Comparison of ENCODE assay signal across 21 mouse cellular contexts in genomic region chr1:91373414-91373835, GRCm38 (mm10). TPM values are rescaled to one million over a fixed set of nuclear protein-coding genes. Genes with fewer than 3 reads are reported as not detected.
A peak's percentile ranks its signal among the peaks of the same experiment; 100 is the strongest.
DNase-seq lines count a peak whose midpoint lies in the region; ATAC-seq lines count a peak whose summit lies in the region.
"Had no signal": no experiment of that assay in that cellular context is flagged by ENCODE, and none has a peak within 500 bp of the region (broad histone marks: within the 10 kb centered on the region; RNA-seq: fewer than 3 reads in every experiment).

No protein-coding gene starts in this region.

- H3K9me3 ChIP-seq in heart, embryonic 10.5 days, result no peaks in the 10 kb centered on the region
- no peaks in the 10 kb centered on the region for H3K9me3 ChIP-seq in liver, embryonic 13.5 days (replicated peaks)
- no peaks in the 10 kb centered on the region for H3K9me3 ChIP-seq in heart, embryonic 11.5 days (replicated peaks; ENCODE audit: control insufficient read depth, low read length)
- H3K9me3 ChIP-seq: hindbrain, embryonic 12.5 days; kidney, embryonic 15.5 days; limb, embryonic 15.5 days had no signal

- WGBS in heart, embryonic 10.5 days, result 87% methylated on average over 6 of the region's 6 CpGs
- 30% methylated on average over 6 of the region's 6 CpGs for WGBS in liver, embryonic 13.5 days (ENCODE audit: insufficient replicate concordance)
- 81% methylated on average over 6 of the region's 6 CpGs for WGBS in heart, embryonic 11.5 days (ENCODE audit: insufficient replicate concordance)

- peak overlapping the region; percentile 44 for H3K4me2 ChIP-seq in liver, embryonic 13.5 days
- no peak overlapping the region for H3K4me2 ChIP-seq in heart, embryonic 11.5 days
- H3K4me2 ChIP-seq: hindbrain, embryonic 12.5 days; kidney, embryonic 15.5 days; limb, embryonic 15.5 days; midbrain, embryonic 11.5 days had no signal

- no peak overlapping the region for H3K4me3 ChIP-seq in heart, embryonic 10.5 days
- H3K4me3 ChIP-seq in liver, embryonic 13.5 days (replicated peaks), result no peak overlapping the region; the same call in 1 of the 2 replicates
- no peak overlapping the region for H3K4me3 ChIP-seq in heart, embryonic 11.5 days (ENCODE audit: low read depth, low read length)
- H3K4me3 ChIP-seq: erythroblast, embryonic 14.5 days; heart, adult 2 months; hindbrain, embryonic 12.5 days; kidney, embryonic 15.5 days; limb, embryonic 15.5 days had no signal

- no peak overlapping the region for H3K27ac ChIP-seq in heart, embryonic 10.5 days
- H3K27ac ChIP-seq in liver, embryonic 13.5 days, result peak overlapping the region; percentile 86
- H3K27ac ChIP-seq in heart, embryonic 11.5 days (ENCODE audit: low read depth, low read length), result no peak overlapping the region
- H3K27ac ChIP-seq: heart, adult 2 months; hindbrain, embryonic 12.5 days; kidney, embryonic 15.5 days; limb, embryonic 15.5 days had no signal

- ATAC-seq in liver, embryonic 13.5 days (ENCODE audit: low read depth), result peak; percentile 94
- no peak for ATAC-seq in heart, embryonic 11.5 days (replicated peaks; ENCODE audit: insufficient number of reproducible peaks, low FRiP score, low TSS enrichment)
- ATAC-seq: forebrain, embryonic 16.5 days had no signal

- peak overlapping the region; percentile 45; the same call in 1 of the 2 replicates for H3K9ac ChIP-seq in liver, embryonic 13.5 days
- no peak overlapping the region for H3K9ac ChIP-seq in heart, embryonic 11.5 days (ENCODE audit: low read depth, low read length)
- H3K9ac ChIP-seq: hindbrain, embryonic 12.5 days; kidney, embryonic 15.5 days; limb, embryonic 15.5 days had no signal

- H3K27me3 ChIP-seq in heart, embryonic 10.5 days (ENCODE audit: insufficient read depth, poor library complexity, severe bottlenecking), result peaks cover 3% of the 10 kb centered on the region; the same call in 1 of the 2 replicates
- H3K27me3 ChIP-seq in liver, embryonic 13.5 days, result no peaks in the 10 kb centered on the region
- H3K27me3 ChIP-seq in heart, embryonic 11.5 days (ENCODE audit: control insufficient read depth, insufficient read depth, low read length), result no peaks in the 10 kb centered on the region
- H3K27me3 ChIP-seq: kidney, embryonic 15.5 days; limb, embryonic 15.5 days had no signal

- H3K4me1 ChIP-seq in heart, embryonic 10.5 days, result peaks cover 10% of the 10 kb centered on the region; the same call in 1 of the 2 replicates
- H3K4me1 ChIP-seq in liver, embryonic 13.5 days (replicated peaks), result peaks cover 64% of the 10 kb centered on the region
- H3K4me1 ChIP-seq in heart, embryonic 11.5 days (ENCODE audit: control insufficient read depth, insufficient read depth, low read length), result peaks cover 6% of the 10 kb centered on the region; the same call in 1 of the 2 replicates
- H3K4me1 ChIP-seq: kidney, embryonic 15.5 days; limb, embryonic 15.5 days had no signal

- DNase-seq in heart, adult 11 months, result peak; percentile 89
- DNase-seq in heart, embryonic 10.5 days (ENCODE audit: low spot score), result no peak
- DNase-seq in c-Kit-positive CD71-positive TER-119-negative erythroid progenitor cells, embryonic 14.5 days (ENCODE audit: low read depth), result peak; percentile 86
- DNase-seq in liver, embryonic 13.5 days, result peak; percentile 75
- DNase-seq in skeletal muscle tissue, adult 2 months (ENCODE audit: low read depth, low spot score), result peak; percentile 60
- no peak for DNase-seq in B cell, adult 2 months
- DNase-seq: adrenal gland, postnatal 25 days; cerebellum, postnatal 14 days; heart, adult 2 months; lung, postnatal 14 days; thymus, postnatal 14 days had no signal

- H3K36me3 ChIP-seq in heart, embryonic 10.5 days, result peaks cover 92% of the 10 kb centered on the region
- H3K36me3 ChIP-seq in liver, embryonic 13.5 days, result peaks cover 100% of the 10 kb centered on the region
- peaks cover 45% of the 10 kb centered on the region for H3K36me3 ChIP-seq in heart, embryonic 11.5 days (ENCODE audit: control insufficient read depth, insufficient read depth, low read length)

RNA-seq across cellular contexts. Expression of gene Erfe, which starts 7.2 kb away (rescaled TPM):
- 2.2 TPM in 2 replicates for polyA plus RNA-seq in heart, embryonic 10.5 days (2016; fragmentation: Nextera tagmentation; extraction: Ambion mirVana)
- 4.5 and 4.7 TPM in 2 replicates for polyA plus RNA-seq in liver, embryonic 13.5 days (2015; fragmentation: Nextera tagmentation; extraction: Ambion mirVana)
- 0.90 and 2.4 TPM in 2 replicates for polyA plus RNA-seq in heart, embryonic 11.5 days (2014; fragmentation: Nextera tagmentation; extraction: Ambion mirVana)

RNA-seq across cellular contexts. Expression of gene Klhl30, which starts 22.6 kb away (rescaled TPM):
- 33.1 and 51.1 TPM in 2 replicates for polyA plus RNA-seq in heart, embryonic 10.5 days (2016; fragmentation: Nextera tagmentation; extraction: Ambion mirVana)
- polyA plus RNA-seq in liver, embryonic 13.5 days (2015; fragmentation: Nextera tagmentation; extraction: Ambion mirVana), result 0.10 TPM in 2 replicates
- polyA plus RNA-seq in heart, embryonic 11.5 days (2014; fragmentation: Nextera tagmentation; extraction: Ambion mirVana), result 45.8 and 49.7 TPM in 2 replicates
- polyA plus RNA-seq: erythroblast, embryonic 14.5 days; forebrain, embryonic 16.5 days; neural tube, embryonic 14.5 days had no signal

RNA-seq across cellular contexts. Expression of gene Ilkap, which starts 25.2 kb away (rescaled TPM):
- 132 and 152 TPM in 2 replicates for polyA plus RNA-seq in heart, embryonic 10.5 days (2016; fragmentation: Nextera tagmentation; extraction: Ambion mirVana)
- 86.5 and 95.8 TPM in 2 replicates for polyA plus RNA-seq in liver, embryonic 13.5 days (2015; fragmentation: Nextera tagmentation; extraction: Ambion mirVana)
- polyA plus RNA-seq in heart, embryonic 11.5 days (2014; fragmentation: Nextera tagmentation; extraction: Ambion mirVana), result 110 and 122 TPM in 2 replicates

RNA-seq across cellular contexts. Expression of gene Hes6, which starts 40.4 kb away (rescaled TPM):
- 70.6 and 74.2 TPM in 2 replicates for polyA plus RNA-seq in heart, embryonic 10.5 days (2016; fragmentation: Nextera tagmentation; extraction: Ambion mirVana)
- polyA plus RNA-seq in liver, embryonic 13.5 days (2015; fragmentation: Nextera tagmentation; extraction: Ambion mirVana), result 21.9 and 22.5 TPM in 2 replicates
- polyA plus RNA-seq in heart, embryonic 11.5 days (2014; fragmentation: Nextera tagmentation; extraction: Ambion mirVana), result 55.2 and 55.7 TPM in 2 replicates

RNA-seq across cellular contexts. Expression of gene Espnl, which starts 51.5 kb away (rescaled TPM):
- polyA plus RNA-seq in heart, embryonic 10.5 days (2016; fragmentation: Nextera tagmentation; extraction: Ambion mirVana), result 0.07 and 0.16 TPM in 2 replicates
- not detected in 2 replicates for polyA plus RNA-seq in liver, embryonic 13.5 days (2015; fragmentation: Nextera tagmentation; extraction: Ambion mirVana)
- 0.06 and 0.17 TPM in 2 replicates for polyA plus RNA-seq in heart, embryonic 11.5 days (2014; fragmentation: Nextera tagmentation; extraction: Ambion mirVana)
- polyA plus RNA-seq: heart, postnatal 0 days; intestine, embryonic 14.5 days had no signal

Comparison
In these comparisons a context has a peak if more than half of its experiments do, and no peak if none do; other contexts are left out.
1. DNase-seq: peak in heart, adult 11 months (single experiment), c-Kit-positive CD71-positive TER-119-negative erythroid progenitor cells, embryonic 14.5 days (single experiment), liver, embryonic 13.5 days (single experiment) and skeletal muscle tissue, adult 2 months (single experiment); none in heart, embryonic 10.5 days (single experiment) and B cell, adult 2 months (0 of 2).
2. RNA of gene Klhl30, which starts 22.6 kb away (polyA plus RNA-seq): 45.8 to 49.7 TPM in heart, embryonic 11.5 days and 33.1 to 51.1 TPM in heart, embryonic 10.5 days; 0.10 TPM in liver, embryonic 13.5 days; every median in the first group is over 10 times any median in the second.